Mouse (Mus musculus) frontal cortex, postnatal 10 days (tissue): Measurements from ENCODE around the gene Abcb10.
"Not testable (repeated sequence)": the region's sequence is repeated elsewhere in the genome, so short reads cannot be mapped to it uniquely, and the experiment has no call there.

Experiments
- DNase-seq, 2 experiments: peaks; one replicate each; pipeline ENCODE4 v3.0.0; 2022; ENCODE audit warnings: low spot score in 2 of 2, mixed read lengths in 1 of 2

Gene Abcb10

DNA sequence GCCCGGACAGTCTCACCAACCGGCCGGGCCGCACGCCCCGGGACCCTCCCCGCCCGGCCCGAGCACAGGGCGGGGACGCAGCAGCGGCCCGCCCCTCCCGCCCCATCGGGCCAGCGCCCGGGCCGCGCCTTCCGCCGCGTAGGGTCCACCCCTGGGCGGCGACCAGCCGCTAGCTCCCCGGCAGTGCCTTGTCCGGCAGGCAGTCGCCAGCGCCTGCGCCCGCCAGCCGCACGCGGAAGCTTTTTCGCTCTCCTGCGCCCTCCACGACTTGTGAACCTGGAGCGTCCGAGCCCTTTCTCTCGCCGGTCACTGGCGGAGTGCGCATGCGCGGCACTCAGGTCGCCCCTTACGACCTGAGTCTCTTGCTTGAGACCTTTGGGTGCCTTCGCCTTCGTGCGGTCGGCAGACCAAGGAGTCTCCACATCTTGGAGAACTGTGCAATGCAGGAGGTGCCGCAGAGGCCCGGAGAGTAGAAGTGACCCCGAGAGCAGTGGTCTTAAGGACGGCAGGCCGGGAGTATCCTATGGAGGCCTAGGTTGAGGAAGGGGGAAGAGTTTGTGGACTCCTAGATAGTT, at the start of gene Abcb10:
Gene Abcb10 (minus strand): TSS at position 297 of the 575 bp plus-strand sequence.
- peak; percentile 69 to 76 for DNase-seq

DNA sequence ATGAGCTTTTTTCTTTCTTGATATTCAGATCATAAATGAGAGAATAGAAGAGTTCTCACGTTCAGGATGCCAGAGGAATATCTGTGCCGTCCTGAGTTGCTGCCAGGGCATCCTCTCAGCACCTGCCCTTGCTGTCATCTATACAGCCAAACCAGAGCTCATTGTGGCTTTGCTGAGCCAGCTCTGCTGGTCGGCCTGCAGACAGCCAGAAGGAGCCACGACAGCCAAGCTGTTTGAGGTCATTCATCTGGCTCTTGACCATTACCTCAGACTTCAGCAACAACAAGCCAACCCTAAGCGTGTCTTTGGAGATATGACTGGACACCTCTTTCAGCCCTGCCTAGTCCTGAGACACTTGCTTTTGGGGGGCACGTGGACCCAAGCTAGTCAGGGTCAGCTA, 44.9 kb upstream of the Abcb10 start:
- no peak for DNase-seq

DNA sequence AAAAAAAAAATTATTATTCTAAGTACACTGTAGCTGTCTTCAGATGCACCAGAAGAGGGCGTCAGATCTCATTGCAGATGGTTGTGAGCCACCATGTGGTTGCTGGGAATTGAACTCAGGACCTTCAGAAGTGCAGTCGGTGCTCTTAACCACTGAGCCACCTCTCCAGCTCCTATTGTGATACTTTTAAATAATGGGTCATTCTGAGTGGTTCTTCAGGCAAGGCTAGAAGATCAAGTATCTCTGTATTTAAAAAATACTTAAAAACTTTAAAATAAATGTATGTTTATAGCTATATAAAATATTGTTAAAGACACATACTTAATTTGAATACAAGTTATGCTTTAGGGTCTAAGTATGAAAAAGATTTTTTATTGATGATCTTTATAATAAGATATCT, 43.3 kb upstream of the Abcb10 start:
- DNase-seq = not testable (repeated sequence)

DNA sequence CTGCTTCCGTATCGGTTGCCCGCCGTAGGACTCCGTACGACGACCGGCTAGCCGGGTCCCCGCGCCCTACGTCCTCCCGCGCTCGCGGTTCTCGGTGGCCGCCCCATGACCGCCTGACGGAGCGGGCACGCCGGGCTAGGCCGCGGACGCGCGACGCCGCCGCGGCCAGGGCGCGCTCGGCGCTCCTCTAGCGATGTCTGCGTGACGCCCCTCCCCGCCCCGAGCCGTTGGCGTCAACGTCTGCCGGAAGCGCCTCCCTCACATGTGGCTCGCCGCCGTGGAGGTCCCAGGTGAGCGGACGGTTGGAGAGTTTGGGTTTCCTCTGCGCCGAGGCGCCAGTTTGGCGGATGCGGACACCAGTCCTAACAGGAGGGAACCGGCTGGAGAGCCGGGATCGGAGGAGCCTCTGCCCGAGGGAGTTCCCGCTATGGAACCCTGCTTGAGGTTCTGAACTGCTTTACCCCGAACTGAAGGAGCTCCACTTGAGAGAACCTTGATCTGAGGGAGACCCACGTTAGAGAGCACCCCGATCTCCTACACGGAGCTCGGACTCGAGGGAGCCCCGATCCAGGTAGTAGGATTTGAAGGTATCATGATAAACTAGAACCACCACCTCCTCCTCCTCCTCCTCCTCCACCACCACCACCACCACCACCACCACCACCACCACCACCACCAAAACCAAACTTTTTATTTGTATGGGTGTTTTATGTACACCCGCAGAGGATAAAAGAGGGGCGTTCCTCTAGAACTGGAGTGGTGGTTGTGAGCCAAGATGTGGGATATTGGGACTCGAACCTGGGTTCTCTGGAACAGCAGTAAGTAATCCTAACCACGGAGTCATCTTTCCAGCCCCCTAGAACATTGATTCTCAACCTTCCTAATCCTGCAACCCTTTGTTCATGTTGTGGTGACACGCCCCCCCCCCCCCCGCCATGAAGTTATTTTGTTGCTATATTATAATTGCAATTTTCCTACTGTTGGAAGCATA, 38.6 kb upstream of the Abcb10 start, which contains the start of the genes Taf5l and Urb2:
Gene Taf5l (minus strand): TSS at position 161 of the 991 bp plus-strand sequence.
Gene Urb2 (plus strand): TSS at position 272 of the 991 bp plus-strand sequence.
- peak; percentile 86 to 91 for DNase-seq

DNA sequence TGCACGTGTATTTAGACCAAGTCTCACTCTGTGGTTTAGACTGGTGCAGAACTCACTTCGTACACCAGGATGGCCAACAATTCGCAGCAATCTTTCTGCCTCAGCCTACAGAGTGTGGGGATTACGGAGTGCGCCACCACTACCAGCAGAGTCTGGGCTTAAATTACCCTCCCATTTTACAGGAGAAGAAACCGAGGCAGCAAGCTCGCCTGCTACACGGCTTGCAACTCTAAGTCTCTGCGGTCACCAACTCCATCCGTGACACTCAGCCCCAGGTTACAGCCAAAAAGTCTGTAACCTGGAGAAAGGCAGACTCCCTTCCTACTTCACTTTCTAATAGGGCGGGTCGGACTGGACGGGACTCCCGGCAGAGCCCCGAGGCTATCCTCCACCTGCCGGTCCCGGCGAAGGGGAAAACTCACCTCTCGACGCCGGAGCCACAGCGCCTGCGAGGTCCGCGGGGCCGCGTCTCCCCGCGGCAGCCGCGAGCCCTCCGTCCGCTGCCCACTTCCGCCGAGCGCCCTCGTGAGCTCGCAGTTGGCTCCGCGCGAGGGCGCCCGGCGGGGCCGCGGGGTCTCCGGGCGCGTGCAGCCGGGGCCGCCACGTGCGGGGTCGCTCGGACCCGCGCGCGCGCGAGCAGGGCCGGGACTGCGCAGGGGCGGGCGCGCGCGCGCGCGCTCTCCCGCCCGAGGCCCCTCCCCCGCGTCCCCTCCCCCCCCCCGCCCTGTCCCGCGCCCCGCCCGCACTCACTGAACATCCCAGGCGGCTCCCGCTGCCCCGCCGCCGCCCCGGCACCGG, 37.7 kb upstream of the Abcb10 start:
- DNase-seq = peak in 1 of 2 experiments; percentile 27

DNA sequence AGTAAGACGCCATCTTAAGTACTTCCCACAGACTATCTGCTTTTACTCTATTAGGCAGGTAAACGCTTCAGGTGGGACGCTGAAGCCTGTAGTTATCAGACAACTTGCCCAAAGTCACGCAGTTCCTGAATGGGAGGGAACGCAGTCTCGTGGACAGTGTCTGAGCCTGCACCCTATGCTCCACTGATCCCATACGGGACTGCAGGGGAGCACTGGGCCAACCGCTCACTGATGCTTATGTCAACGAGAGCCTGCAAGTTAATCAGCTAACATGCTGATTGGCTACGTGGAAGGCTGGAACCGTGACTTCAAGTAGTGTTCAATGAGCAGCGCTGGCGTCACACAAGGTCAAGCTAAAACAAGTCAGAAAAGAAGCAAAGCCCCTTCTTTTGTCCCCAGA, 36.9 kb upstream of the Abcb10 start:
- no peak for DNase-seq

DNA sequence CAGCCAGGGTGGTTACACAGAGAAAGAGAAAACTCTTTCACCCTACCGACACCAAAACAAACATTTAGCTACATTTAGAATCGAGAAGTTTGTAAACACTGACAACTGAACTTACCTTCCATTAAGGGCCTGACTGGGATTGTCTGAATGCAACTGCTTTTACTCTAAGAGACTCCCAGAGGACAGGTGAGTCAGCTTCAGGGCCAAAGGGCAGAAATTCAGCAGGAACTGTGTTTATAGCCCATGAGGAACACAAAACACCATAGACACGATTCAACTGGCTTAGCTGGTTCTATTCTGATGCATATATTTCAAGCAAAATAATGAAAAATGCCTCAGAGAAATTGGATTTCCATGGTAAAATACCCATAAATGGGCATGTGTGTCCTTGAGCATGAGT, 31.8 kb upstream of the Abcb10 start:
- DNase-seq = no peak

DNA sequence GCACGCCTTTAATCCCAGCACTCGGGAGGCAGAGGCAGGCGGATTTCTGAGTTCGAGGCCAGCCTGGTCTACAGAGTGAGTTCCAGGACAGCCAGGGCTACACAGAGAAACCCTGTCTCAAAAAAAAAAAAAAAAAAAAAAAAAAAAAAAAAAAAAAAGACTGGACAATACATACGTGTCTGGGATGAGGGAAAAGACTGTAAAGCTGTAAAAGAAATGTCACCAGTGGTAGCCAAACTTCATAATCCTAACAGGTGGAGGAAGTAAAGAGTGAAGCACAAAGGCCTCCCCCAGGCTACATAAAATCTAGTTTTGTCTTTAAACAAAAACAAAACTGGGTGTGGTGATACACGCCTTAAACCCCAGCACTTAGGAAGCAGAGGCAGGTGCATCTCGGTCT, 31.4 kb upstream of the Abcb10 start:
- DNase-seq = not testable (repeated sequence)

DNA sequence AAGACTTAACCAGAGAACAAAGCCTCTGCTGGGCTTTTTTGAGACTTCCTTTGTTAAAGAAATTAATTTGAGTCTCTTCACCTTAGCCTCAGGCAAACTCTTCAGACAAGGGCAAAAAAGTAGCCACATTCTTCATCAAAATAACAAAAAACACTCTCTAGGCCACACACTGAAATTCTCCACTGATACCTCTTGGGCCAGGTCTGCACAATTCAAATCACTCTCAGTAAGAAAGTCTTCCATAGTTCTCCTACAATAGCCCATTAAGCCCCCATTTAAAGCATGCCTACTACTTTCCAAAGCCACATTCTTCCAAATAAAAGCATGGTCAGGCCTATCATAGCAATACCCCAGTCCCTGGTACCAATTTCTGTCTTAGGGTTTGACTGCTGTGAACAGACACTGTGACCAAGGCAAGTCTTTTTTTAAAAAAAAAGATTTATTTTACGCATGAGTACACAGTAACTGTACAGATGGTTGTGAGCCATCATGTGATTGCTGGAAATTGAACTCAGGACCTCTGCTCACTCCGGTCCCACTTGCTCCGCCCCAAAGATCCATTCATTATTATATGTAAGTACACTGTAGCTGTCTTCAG, 29.2 kb upstream of the Abcb10 start:
- DNase-seq = no peak

DNA sequence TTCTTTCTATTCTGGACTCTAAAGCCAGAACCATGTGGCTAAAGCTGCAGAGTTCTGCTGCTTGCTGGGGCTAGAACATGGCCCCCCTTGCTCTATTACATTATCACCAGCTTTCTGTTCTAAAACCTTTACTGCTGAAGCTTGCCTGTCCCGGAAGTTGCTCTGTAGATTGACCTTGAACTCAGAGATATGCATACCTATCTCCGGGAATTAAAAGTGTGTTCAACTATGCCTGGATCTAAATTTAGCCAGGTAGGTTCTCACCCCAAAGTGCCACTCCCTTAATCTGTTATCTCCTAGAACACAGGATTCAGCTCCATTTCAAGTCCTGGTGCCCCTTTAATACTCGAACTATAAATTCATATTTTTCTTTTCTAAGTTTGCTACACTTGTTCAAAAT, 28.7 kb upstream of the Abcb10 start:
- DNase-seq = no peak

DNA sequence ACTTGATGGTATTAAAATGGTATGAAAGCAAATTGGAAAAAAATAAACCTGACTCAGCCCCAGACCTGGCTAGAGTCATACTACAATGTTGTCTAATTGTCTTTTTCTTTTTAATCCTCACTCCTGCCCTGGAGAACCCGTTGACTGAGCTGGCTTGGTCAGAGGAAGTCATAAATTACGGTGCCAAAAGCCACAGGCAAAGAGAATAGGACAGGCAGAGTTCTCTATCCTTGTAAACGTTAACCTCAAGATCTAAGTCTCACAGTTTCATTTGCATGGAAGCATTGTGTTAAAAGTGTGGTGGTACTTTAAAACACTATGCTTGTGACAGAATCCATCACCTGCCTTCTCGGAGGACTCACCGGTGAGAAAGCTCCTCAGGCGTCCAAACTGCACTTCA, 24.9 kb upstream of the Abcb10 start:
- no peak for DNase-seq

DNA sequence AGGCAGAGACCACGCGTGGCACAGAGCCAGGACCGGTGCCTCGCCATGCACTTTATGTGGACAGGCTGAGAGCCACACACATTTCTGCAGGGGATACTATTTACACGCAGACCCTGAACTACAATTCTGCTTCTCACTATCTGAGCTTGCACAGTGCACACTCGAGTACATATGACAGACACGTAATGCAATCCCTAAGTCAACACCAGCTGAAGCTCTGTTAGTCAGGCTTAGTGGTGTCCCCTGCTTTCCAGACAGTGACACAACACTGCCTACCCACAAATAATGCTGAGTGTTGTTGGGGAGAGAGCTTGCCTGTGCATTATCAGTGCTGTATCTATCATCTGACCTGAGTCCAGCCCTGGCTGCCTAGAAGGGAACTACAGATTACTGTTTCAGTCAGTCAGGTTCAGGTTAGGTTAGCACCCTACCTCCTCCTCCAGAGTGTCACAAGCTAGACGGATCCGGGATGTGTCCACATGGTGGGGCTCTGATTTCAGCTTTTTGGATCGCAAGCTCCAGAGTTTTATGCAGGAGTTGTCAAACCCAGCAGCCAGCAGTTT, 19.7 kb upstream of the Abcb10 start:
- DNase-seq = no peak

DNA sequence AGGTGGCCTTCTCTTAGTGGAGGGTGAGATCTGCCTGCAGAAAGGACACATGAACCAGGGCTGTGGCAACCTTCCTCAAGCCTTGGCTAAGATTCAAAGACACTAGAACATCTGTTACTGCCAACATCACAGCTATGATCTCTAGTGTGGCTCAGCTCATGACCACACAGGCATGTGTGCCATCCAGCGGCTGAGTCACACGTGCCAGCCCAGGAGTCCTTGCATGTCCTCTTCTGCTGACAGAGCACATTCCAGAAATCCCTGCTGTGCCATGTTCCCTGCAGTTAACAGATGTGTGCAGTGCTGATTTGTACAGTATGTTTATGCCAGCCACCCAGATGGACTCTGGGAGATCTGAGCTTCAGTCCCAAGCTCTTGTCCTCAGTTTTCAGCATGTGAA, 16.6 kb upstream of the Abcb10 start:
- no peak for DNase-seq

DNA sequence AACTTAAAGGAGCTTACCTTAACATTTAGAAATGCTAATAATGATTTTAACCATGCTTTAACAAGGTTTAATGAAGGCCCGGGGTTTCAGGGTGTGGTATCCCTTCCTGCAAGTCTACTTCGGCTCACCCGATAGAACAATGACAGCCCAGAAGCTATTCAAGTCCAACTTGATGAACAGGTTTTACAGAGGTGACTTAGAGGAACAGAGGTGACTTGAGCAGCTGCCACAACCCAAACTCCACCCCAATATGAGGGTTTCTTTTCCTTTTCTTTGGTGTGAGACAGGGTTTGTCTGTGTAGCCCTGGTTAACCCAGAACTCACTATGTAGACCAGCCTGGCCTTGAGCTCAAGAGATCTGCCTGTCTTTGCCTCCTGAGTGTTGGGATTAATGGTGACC, 11.1 kb upstream of the Abcb10 start:
- DNase-seq = no peak

DNA sequence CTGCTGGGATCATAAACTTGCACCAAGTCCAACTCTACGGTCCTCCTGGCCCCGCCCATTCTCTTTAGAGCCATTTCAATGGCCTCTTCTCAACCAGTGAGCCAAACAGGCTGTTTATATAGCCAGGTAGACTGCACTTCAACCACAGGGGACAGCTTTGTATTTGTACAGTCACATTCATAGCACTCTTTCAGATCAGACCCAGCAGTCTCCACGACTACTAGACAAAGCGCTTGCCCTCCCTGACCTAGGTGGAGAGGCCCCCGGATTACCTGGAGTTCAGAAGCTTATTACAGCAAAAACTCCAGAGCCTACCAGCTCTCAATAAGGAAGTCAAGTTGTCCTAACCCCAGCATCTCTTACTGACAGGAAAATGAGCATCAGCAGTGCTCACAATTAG, 10.7 kb upstream of the Abcb10 start:
- no peak for DNase-seq

DNA sequence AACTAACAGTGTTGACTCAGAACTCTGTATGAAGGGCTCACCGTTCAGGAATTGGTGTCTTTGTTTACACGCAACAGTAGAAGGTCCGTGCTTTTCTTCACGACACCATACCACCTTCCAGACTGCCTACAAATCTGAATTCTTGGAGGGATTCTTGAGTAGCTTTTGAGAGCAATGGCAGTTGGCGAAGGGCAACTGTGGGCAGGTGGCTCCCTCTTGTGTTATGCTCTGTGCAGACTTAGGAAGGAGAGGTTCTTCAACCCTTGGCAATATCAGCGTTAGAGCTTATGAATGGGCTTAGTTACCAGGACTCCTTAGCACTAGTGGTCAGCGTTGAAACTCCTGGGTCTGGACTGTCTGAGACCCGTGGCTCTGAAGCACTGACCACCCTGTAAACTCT, 9.7 kb upstream of the Abcb10 start:
- no peak for DNase-seq

DNA sequence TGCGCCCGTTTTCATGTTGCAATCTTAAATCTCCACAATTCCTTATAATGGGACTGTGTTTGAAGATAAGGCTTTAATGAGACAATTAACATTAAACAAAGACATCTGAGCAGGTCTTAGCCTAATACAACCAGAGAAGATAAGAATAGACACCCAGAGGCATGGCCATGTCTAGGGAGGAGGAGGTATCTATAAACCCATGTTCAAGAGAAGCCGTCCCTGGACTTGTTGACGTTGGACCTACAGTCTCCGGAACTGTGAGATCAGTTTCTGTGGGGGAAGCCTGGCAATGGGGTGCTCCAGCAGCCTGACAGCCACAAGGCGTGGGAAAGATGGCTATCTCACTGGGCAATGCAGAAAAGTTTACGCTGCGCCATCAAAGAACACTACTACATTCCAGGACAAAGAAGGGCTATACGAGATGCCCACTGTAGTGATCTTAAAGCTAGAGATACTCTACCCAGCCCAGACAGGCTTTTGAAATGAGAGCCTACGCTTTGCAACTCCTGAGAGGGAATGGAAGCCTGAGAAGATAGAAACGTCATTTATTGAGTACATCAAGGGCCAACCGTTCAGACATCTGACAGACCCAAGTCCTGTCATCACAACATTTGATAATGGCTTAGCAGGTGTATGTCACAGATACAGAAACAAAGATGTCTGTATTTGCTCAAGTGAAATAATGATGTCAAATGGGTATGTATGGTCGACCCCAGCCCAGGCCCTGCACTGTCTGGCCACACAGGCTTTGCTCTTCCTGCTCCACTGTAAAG, 7.5 kb upstream of the Abcb10 start:
- no peak for DNase-seq

DNA sequence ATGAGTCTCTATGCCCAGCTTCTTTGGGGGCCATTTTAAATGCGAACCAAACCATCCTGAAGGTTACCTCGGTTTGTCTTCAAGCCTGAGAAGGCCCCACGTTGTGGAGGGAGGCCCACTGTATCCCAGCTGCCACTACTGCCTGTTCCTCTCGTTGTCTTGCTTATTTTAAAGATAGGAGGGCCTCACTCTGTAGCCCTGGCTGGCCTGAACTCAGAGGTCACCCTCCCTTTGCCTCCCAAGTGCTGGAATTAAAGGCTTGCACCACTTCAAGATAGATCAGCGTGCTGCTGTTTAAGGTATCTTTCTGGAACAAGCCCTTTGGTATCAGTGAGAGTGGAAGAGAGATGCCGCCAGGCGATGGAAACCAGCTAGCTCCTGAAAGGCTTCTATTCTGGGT, 6.2 kb upstream of the Abcb10 start:
- no peak for DNase-seq

DNA sequence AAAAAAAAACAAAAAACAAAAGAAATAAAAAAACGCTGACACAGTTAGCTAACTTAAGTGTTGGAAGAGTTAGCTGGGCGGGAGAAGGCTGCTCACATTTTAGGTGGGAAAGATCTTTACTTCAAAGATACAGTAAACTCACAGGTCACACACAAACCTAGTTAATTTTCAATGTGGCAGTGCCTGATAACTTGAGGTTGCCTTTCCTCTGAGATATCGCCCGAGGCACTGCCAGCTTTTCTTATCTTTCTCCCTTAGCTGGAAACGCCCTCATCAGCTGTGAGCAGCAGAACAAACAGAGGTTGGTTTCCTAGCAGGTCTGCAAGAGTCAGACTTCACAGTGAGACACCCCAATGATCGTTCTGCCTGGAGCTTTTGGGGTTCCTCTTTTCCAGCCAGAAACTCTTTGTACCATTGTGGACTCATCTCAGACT, 5.7 kb upstream of the Abcb10 start:
- DNase-seq = no peak

DNA sequence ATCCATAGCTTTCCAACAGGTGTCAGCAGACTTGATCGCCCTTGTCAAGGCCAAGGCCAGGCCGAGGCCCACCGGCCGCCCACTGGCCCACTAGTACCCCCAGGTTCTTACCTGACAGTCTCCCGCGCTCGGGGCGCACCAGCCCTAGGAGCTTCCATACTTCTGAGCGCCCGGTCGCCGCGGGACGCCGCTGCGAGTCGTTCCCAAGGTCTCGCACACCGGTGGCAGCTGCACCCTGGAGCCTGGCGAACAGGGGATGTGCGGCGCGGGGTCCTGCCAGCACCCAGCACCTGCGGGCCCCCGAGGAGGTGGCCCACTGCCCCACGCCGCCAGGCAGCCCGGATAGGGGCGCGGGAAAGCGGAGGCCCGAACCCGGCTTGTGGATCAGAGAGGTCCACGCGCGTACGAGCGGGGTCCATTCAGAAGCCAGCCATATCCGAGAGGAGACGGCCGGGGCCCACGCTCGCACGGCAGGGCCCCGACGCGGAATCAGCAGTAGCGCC, 580 bp downstream of the Abcb10 start:
- DNase-seq = no peak
